Mouse (Mus musculus) urinary bladder, postnatal 4 days (tissue): ENCODE results near the gene Homer1.

ENCODE experiments used
- DNase-seq, 2 experiments: peaks; one replicate each; pipeline ENCODE4 v3.0.0; 2021 to 2022; ENCODE audit warnings: low spot score in 2 of 2

The Homer1 gene

DNA sequence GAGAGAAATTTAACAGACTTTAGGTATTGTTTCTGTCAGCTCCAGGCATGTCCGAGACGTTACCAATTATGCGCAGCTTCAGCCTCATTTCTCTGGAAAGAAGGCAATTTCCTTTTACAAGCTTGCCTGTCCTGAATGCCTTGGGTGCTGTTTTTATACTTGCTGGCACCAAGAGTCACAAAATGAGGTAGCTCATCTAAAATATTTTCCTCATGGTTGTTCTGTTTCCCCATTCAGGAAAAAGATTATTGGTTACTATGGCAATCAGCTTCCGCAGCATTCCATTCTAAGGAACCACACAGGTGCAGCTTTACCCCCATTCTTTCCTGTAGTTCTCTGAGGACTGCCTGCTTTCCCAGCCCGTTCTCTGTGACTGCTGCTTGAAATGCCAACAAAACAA, at the start of gene Homer1:
Gene Homer1 (plus strand): TSS at position 320 of the 400 bp plus-strand sequence.
- no peak for DNase-seq

DNA sequence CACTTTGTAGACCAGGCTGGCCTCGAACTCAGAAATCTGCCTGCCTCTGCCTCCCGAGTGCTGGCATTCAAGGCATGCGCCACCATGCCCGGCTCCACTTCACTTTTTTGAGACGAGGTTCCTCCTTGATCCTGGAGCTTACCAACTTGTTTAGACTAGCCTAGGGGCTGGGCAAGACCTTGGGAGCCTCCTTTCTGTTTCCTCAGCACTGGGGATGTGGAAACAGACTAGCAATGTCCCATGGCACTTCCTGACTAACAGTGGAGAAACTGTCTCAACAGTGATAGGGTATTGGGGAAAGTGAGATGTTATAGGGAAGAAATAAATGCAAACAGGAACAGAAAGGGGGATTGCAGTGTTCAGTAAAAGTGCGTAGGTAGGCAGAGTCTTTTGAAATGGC, 47.7 kb upstream of the Homer1 start:
- no peak for DNase-seq

DNA sequence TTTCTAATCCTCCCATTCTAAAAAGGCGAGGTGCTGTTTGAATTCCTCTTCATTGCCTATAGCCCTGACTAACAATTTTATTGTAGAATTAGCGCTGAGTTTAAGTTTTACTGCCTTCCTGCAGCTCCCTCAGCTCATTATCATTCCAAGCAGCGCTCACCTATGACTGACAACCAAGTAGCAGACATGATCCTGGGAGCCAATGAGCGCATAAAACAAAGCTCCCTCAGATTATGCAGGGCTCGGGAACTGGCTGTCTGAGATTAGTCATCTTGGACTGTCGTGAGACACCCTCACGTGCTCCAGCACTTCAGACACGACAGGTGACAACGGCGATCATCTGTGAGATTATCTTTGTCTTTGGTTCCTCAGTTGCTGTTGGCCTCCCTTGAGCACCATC, 47.3 kb upstream of the Homer1 start:
- no peak for DNase-seq

DNA sequence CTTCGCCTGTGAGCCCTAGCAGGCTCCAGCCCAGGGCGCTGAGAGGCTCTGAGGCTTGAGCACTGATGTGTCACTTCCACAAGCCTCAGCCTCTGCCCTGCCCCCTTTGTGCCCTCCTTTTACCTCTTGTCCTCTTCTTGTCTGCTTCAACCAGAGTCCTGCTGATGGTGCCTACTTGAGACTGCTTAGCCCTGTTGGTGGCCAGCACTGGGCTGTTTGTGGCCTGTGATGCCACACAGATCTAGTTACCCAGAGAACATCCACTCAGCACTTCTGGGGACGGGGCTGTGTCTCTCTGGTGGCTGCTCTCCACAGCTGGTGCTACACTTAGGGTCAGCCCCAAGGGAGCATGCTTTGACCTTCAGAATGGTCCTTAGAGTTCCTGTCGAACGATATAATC, 46.5 kb upstream of the Homer1 start:
- no peak for DNase-seq

DNA sequence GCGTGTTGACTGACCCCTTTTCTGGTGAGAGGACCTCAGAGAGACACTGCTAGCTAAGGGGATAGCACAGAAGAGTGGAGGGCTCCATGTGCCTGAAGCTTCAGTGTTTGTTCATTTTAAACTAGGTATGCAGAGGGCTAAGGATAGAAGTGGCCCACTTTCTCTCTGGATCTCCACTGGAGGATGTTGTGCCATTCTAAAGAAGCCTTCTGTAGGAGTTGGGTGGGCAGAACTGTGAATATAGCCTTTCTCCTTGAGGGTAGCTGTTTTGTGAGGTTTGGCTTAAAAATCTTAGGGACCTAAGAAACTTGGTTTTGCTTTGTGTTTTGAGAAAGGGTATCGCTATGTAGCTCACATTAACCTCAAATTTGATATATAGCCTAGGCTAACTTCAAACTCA, 32.3 kb upstream of the Homer1 start:
- no peak for DNase-seq

DNA sequence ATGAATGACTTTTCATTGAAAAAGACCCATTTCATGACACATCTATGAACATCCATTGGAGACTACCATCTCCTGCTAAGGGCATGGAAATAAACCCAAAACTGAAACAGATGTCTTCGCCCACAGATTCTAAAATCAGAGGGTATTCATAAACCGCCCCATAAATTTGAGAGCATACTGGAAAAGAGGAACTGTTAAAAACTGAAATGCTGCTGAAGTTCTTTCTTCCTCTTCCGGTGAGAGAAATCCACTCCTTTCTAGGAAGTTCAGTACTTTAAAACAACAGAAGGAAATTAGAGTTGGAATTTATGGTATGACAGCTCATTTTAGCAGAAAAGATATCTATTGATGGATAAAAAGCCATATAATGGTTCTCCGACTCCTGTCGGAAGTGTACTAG, 1.1 kb downstream of the Homer1 start:
- no peak for DNase-seq

DNA sequence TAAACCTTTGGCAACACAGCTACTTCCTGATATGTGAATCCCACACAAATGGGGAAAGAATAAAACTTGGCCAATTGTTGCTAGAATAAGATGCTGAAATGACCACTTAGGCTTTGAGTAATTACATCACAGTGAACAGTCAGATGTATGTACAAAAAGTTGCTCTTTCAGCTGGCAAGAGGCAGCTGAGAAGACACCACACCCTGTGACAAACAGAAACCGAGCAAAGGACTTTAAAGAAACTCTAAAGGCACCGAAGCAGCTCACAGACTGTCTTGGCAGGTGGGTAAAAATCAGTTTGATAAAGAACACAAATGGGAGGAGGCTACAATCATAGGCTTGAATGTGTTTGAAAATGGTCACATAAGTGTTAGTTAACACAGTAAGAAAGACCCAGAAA, 1.6 kb downstream of the Homer1 start:
- DNase-seq: no peak

DNA sequence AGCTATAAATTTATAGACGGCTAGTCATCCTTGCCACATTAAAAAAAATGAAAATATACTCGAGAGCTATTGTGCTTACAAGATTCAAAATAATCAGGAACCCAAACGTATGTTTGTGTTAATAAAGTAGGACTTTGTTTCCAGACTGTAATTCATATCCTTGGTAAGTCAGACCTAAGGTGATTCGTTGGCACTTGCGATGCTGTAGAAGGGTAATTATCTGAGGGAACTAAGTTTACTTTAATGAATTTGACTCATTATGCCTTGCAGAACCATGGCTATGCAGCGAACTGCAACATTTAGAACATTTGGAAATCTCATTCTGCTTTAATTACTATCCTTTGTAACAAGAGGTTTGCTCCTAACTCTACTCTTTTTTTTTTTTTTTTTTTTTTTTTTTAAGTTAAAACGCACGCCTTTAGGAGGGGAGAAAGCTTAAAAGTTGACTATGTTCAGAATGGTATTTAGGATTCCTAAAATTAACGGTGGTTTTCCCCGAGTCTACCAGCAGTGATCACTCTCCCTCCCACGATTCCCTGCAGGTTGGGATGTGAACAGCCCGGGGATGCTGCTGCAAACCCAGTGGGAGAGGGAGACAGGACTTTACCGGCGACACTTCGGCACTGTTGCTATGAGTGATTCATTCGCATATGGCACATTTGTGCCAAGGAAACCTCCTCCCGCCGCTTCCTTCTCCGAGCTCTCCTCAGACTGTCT, 3.6 kb downstream of the Homer1 start:
- DNase-seq: no peak

DNA sequence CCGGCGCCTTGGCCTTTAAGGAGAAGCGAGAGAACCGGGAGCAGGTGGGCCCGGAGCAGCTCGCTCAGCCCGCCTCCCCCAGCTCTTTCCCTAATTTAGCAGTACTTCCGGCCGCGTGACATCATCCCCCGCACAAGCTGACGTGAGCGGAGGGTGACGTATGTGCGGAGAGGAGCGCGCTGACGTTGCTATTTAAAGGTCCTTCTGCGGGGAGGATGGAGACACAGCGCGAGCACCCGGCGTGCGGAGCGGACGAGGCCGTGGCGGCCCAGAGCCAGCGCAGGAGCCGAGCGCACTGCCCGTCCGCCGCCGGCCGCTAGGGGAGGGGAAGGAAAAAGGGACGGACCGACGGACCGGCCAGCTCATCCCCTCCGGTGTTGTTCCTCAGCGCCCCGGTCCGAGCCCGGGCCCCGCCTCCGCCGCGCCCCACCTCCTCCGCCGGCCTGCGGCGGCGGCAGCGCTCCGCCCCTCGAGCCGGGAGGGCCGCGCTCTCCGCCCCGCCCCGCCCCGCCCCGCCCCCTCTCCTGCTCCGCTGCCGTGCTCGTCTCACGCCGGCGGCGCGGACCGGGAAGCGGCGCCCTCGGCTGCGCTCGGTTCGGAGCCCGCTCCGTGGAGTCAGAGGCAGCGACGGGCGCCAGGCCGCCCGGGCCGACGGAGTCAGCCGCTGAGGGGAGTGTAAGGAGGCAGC, 4.3 kb downstream of the Homer1 start:
- DNase-seq: peak; percentile 90

DNA sequence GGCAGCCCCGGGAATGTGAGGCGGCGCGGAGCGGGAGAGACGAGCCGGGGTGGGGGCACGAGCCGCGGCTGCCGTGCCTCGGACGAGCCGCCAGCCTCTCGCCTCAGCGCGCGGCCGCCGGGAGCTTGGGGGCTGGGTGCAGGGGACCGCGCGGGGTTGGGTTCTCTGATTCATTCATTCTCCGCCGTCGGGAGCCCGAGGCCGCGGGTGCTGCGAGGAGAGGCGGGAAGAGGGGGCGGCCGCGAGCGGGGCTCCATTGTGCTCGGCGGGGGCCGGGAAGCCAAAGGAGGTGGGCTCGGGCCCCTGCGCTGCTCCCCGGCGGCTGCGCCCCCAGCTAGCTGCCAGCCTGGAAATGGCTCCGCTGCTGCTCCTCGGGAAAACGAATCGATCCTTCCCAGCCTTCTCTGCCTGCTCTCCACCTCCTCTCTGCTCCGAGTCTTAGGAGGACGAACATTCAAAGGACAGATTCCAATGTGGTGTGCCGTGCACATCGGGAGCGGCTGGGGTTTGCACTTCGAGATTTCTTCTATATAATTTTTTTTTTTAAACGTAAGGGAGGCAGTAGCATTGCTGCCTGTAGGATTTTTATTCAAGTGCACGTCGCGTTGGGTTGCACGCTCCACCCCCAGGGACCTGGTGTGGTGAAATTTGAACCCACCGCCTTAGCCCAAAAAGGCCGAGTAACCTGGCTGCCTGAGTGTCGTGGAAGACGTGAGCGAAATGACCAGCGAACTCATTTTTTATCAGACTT, 5.0 kb downstream of the Homer1 start:
- peak in 1 of 2 experiments; percentile 60 for DNase-seq

DNA sequence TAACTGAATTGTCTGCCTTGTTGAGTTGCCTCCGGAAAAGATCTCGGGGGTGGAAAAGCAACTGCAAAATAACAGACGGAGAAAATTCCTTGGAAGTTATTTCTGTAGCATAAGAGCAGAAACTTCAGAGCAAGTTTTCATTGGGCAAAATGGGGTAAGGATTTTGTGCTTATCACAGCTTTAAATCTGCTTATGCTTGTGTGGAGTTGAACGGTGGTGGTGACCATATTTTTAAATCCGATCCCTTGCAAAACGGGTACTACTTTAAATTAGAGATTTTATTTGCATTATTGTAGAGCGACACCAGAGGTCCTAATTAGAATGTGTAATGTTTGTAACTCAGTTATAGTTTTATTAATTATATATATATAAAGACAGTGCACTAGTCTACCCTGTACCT, 5.7 kb downstream of the Homer1 start:
- no peak for DNase-seq

DNA sequence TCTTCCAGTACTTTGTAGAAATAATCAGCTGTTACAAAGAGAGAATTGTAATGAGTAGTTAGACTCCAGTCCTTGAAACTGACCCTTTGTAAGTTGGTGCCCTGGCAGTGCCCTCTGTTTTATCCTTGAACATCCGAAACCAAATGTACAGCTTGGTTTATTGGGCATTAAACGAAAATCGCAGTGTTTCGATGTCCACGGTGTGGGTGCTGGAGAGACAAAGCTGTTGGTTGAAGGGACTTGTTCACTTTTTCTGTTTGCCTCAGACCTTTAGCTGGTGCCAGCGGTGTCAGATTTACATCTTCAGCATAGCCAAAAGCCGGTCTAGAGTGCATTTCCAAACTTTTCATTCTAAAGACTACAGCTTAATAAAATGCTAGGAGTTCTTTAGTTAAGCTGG, 6.2 kb downstream of the Homer1 start:
- no peak for DNase-seq

DNA sequence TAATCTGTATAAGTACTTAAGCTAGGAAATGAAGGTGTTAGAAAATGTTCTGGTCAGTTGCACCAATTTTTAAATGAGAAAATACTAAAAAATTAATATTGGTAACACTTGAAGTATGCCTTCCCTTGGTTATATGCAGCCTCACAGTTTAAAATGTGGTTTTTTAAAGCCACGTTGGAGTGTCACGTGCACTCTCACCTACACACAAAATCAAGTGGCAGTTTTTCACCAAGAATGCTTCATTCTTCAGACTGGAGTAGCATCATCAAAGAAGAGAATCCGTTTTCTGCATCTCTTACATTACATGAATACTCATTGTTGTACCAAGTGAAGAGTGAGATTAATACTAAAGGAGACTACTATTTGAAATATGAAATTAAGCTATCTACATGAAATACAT, 7.1 kb downstream of the Homer1 start:
- no peak for DNase-seq

DNA sequence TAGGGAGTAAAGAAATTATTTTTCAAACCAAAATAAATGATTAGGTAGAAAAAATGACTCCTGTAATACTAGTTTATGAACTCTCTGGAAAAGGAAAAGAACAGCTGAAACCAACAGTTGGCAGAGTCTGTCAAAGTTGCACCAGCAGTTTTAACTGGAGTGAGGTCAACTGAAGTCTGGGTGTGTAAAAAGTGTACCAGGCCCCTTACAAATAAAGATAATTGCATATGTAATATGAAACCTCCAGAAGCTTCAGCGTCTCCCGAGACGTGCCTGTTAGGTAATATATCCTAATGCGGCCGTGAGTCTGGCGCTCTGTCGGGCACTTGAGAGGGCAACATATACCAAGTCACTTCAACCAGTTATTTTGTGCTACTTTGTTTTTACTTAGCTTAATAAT, 8.3 kb downstream of the Homer1 start:
- DNase-seq: no peak

DNA sequence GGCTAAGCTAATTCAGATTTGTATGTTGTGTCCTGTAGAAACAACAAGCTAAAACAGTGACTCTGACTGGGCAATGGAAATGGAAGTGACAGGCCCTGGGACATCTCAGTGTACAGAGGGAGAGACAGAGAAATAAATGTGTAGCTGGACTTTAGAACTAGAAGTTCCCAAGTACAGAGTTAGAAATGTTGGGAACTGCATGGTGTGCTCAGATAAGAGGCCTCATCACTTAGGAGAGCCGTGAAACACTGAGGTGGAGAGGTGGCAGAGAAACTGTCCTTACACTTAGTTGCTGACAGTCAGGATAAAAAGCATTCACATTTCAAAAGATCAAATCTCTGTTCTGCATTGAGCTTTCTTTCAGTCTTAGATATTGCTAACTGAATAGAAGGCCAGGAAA, 9.9 kb downstream of the Homer1 start:
- DNase-seq: no peak

DNA sequence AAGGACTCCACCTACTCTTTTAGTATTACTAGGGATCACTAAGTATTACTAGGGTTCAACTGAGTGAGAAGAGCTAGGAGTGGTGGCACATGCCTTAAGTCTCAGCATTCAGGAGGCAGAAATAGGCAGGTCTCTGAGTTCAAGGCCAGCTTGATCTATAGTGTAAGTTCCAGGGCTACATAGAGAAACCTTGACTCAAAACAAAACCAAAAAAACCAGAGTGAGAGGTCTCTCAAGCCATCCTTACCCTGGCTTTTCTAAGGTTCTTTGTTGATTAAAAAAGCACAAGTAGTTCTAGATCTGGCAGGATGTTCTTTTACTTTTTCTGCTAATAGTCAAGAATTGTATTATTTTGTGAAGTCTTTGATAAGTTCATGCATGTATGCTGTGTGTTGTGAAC, 13.1 kb downstream of the Homer1 start:
- DNase-seq: no peak

DNA sequence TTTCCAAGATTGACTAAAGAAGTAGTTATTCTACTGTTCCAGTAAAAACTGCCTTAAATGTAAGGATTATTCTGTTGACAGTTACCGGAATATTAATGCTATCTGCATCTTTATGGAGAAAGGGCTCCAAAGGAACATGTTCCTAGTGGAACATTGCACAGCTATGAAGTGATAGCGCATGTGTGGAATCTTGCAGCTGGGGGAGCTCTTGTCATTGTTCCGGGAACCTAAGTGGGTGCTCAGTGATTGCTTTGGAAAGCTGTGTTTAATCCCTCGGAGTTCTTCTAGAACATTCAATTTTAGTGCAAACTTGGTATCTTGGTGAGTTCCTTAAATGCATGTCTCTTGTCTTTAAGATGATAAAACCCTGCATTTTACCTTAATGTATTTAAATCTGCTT, 14.9 kb downstream of the Homer1 start:
- DNase-seq: no peak

DNA sequence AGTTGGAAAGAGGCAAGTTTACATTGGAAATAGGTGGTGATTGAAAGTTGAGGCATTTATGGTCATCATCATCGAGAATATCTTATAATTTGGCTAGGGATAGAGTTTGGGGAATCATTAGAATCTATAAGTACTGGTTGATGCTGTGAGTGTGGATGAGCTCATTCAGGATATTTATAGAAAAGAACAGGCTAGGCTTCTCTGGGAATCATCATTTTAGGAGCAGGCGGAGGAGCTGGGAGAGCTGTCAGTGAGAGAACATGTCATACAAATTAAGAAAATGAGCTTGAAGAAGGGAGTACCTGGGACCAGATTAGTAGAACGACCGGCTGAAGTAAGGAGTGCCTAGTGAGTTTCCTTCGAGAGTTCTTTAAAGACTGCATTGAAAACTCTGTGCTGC, 20.7 kb downstream of the Homer1 start:
- no peak for DNase-seq

DNA sequence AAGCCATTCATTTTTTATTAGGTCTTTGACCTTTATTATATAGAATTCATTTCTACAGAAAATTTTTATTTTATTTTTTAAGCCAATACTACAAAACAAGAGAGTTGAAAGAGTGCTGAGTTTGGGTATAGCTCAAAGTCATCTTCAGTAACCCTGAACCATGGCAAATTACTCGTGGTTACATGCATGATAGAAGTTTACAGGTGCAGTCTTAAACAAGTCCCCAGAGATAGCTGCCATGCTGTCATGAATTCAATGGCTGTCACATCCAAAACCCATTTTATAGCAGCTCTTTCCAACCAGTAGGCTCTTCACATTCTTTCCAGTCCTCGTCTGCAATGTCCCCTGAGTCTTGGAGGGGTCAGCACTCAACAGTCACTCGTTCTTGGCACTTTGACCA, 26.9 kb downstream of the Homer1 start:
- no peak for DNase-seq

DNA sequence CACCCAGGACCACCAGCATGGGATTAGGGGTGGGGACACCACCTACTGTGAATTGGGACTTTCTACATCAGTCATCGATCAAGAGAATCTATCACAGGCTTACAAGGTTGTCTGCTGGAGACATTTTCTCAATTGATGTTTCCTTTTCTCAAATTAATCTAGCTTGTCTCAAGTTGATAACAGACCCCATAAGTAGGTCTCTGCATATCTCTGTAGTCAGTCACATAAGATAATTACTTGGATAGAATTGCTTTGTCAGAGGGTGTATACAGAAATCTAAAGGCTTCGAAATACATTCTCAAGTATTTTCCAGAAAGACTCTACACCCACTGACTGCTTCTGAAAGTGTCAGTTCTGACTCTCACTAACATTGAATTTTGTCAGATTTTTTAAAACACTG, 32.3 kb downstream of the Homer1 start:
- no peak for DNase-seq

DNA sequence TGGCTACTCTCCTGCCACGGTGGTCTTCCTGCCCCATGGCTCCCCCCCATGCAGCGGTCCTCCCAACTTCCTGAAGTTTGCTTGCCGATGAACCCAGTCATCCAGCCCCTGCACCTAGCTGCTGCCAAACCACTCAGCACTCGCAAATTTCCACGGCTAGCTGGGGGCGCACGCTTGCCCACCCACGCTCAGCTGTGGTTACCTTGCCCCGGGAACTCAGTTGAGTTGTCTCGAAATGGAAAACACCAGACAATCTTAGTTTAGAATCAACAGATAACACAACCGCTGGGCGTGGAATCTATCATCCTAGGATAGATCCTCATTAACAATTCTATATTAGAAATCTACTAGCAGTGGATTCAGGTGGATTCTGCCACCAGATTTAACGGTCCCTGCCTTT, 33.1 kb downstream of the Homer1 start:
- no peak for DNase-seq

DNA sequence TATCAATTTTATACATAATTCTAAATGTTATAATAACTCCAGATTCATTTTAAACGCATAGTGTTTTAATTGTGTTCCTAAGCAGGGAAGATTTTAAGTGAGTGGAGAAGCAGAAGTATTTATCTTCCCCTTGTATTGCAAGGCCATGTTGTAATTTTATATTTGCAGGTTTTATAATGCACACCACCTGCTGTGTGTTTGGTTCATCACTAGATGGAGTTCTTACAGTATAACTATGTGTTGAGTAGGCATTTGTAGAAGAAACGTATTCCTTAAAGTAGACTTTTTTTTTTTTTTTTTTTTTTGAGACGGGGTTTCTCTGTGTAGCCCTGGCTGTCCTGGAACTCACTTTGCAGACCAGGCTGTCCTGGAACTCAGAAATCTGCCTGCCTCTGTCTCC, 35.9 kb downstream of the Homer1 start:
- no peak for DNase-seq

DNA sequence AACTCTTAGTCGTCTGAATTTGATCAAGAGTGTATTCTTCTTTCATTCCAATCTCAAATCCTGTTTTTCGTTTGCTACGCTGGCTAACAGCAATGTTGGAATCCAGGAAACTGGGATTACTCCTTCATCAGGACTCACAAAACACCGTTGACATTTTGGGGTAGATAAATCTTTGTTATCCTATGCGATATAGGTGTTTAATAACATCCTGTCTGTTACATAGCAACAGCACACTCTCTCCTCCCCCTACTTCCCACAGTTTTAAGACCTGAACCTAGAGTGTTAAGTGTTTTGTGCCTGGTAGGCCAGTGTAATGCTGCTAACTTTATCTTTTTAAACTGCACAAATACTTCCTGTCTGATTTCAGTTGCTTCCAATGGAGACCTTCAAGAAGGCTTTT, 39.0 kb downstream of the Homer1 start:
- DNase-seq: no peak
